Comparison of ENCODE assay signal across 32 mouse cellular contexts in the genomic region with DNA sequence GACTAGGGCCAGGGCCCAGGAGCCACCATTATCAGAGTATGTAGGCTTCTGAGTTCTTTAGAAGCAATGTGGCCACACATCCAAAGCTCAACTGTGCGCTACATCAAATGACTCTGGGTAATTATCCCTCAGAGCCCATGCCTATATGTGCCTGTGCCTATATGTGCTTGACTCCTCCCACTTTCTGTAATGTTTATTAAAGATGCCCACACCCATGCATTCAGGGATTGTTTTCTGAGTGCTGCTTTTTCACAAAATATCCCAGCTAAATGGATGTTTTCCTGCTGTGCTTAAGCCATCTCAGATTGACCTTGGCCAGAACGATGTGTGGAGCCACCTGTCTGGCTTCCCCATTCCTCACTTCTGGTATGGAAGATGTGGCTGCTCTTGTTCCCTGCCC. TPM values are rescaled to one million over a fixed set of nuclear protein-coding genes. Genes with fewer than 3 reads are reported as not detected.
"Had no signal": no experiment of that assay in that cellular context is flagged by ENCODE, and none has a peak within 500 bp of the region (broad histone marks: within the 10 kb centered on the region; RNA-seq: fewer than 3 reads in every experiment).

No protein-coding gene starts in this region.

- H3K9ac ChIP-seq: heart, embryonic 12.5 days; heart, embryonic 13.5 days; heart, embryonic 15.5 days; hindbrain, embryonic 12.5 days; hindbrain, embryonic 13.5 days; hindbrain, embryonic 14.5 days; hindbrain, embryonic 15.5 days; intestine, embryonic 15.5 days; kidney, embryonic 15.5 days had no signal

- H3K27me3 ChIP-seq: heart, embryonic 12.5 days; heart, embryonic 13.5 days; heart, embryonic 15.5 days; hindbrain, embryonic 12.5 days; hindbrain, embryonic 13.5 days; hindbrain, embryonic 15.5 days; intestine, embryonic 15.5 days; kidney, embryonic 15.5 days had no signal

- H3K27ac ChIP-seq: heart, embryonic 13.5 days; heart, embryonic 15.5 days; hindbrain, embryonic 10.5 days; hindbrain, embryonic 12.5 days; hindbrain, embryonic 13.5 days; hindbrain, embryonic 14.5 days; hindbrain, embryonic 15.5 days; hindbrain, postnatal 0 days; intestine, embryonic 15.5 days; kidney, embryonic 15.5 days; kidney, postnatal 0 days; layer of hippocampus, adult 2 months; left cerebral cortex, adult 2 months had no signal

- DNase-seq: heart, postnatal 10 days; heart, postnatal 14 days; heart, postnatal 36 days; heart, postnatal 4 days; kidney, adult 11 months; kidney, adult 18-20 months; kidney, adult 2 months; kidney, adult 8-10 months; kidney, adult 9 months; kidney, postnatal 10 days; kidney, postnatal 14 days; kidney, postnatal 25 days; kidney, postnatal 36 days; kidney, postnatal 4 days; layer of hippocampus, adult 9-11 months; layer of hippocampus, postnatal 36 days had no signal

- H3K4me2 ChIP-seq: heart, embryonic 12.5 days; heart, embryonic 13.5 days; heart, embryonic 15.5 days; hindbrain, embryonic 12.5 days; hindbrain, embryonic 13.5 days; hindbrain, embryonic 14.5 days; hindbrain, embryonic 15.5 days; intestine, embryonic 15.5 days; kidney, embryonic 15.5 days had no signal

- H3K4me3 ChIP-seq: heart, embryonic 12.5 days; heart, embryonic 13.5 days; heart, embryonic 15.5 days; hindbrain, embryonic 10.5 days; hindbrain, embryonic 12.5 days; hindbrain, embryonic 13.5 days; hindbrain, embryonic 15.5 days; intestine, embryonic 15.5 days; kidney, embryonic 15.5 days; layer of hippocampus, adult 2 months; left cerebral cortex, adult 2 months had no signal

- H3K9me3 ChIP-seq: heart, embryonic 12.5 days; heart, embryonic 13.5 days; heart, embryonic 15.5 days; hindbrain, embryonic 10.5 days; hindbrain, embryonic 12.5 days; hindbrain, embryonic 13.5 days; hindbrain, embryonic 15.5 days; intestine, embryonic 15.5 days; kidney, embryonic 15.5 days had no signal

RNA-seq across cellular contexts. Expression of a gene that starts 10.2 kb away (rescaled TPM):
- total RNA-seq: hematopoietic stem cell, adult 5-6 weeks; hindbrain, postnatal 0 days had no signal
- polyA plus RNA-seq: heart, embryonic 13.5 days; hindbrain, embryonic 12.5 days; intestine, embryonic 14.5 days had no signal
